Mouse (Mus musculus) hindbrain, embryonic 15.5 days (tissue): ENCODE measurements around the gene Olfr149. TPM values are rescaled to one million over a fixed set of nuclear protein-coding genes. Genes with fewer than 3 reads are reported as not detected.

ENCODE experiments used
- ATAC-seq: fragments of 200-750 bp; cut with Nextera tagmentation; 2 replicates; pipeline ENCODE4 v1.8.0; 2017; ENCODE audit warnings: low read depth, moderate number of reproducible peaks, moderate TSS enrichment; ENCODE audit not compliant: low FRiP score
- H3K27ac ChIP-seq: fragments of 300-500 bp; sonication (generic); replicated peaks from 2 replicates; pipeline ENCODE4 v1.5.1; 2015; ENCODE audit warnings: mild to moderate bottlenecking, inconsistent platforms
- H3K27me3 ChIP-seq: fragments of 300-500 bp; sonication (generic); 2 replicates; pipeline ENCODE4 v1.6.1; 2015; ENCODE audit warnings: control low read depth, inconsistent platforms
- H3K36me3 ChIP-seq: fragments of 300-500 bp; sonication (generic); 2 replicates; pipeline ENCODE4 v1.6.1; 2015; ENCODE audit warnings: control low read depth, inconsistent platforms
- H3K4me1 ChIP-seq: fragments of 300-500 bp; sonication (generic); replicated peaks from 2 replicates; pipeline ENCODE4 v1.6.1; 2015; ENCODE audit warnings: control low read depth, inconsistent platforms
- H3K4me2 ChIP-seq: fragments of 300-500 bp; sonication (generic); 2 replicates; pipeline ENCODE4 v1.6.1; 2015; ENCODE audit warnings: moderate library complexity, mild to moderate bottlenecking, inconsistent platforms
- H3K4me3 ChIP-seq: fragments of 300-500 bp; sonication (generic); 2 replicates; pipeline ENCODE4 v1.5.1; 2015; ENCODE audit warnings: mild to moderate bottlenecking, inconsistent platforms
- H3K9ac ChIP-seq: fragments of 300-500 bp; sonication (generic); 2 replicates; pipeline ENCODE4 v1.6.1; 2015; ENCODE audit warnings: inconsistent platforms
- H3K9me3 ChIP-seq: fragments of 300-500 bp; sonication (generic); 2 replicates; pipeline ENCODE4 v1.6.1; 2016; ENCODE audit warnings: control low read depth, inconsistent platforms
- WGBS: fragments of 180-500 bp; shearing (Covaris S2); methylation state at CpG from one replicate; pipeline ENCODE4 v1.1.7; 2015; 5-methylcytosine and 5-hydroxymethylcytosine counted together
- polyA plus RNA-seq: library from polyadenylated mRNA; unstranded; fragments of >200 nt; fragmentation: Nextera tagmentation; extraction: Ambion mirVana; gene quantifications from 2 replicates; pipeline ENCODE4 v1.2.1, GENCODE M21; 2015

Olfr149 gene
- polyA plus RNA-seq, 1 experiment from 2014 or later = not detected

DNA sequence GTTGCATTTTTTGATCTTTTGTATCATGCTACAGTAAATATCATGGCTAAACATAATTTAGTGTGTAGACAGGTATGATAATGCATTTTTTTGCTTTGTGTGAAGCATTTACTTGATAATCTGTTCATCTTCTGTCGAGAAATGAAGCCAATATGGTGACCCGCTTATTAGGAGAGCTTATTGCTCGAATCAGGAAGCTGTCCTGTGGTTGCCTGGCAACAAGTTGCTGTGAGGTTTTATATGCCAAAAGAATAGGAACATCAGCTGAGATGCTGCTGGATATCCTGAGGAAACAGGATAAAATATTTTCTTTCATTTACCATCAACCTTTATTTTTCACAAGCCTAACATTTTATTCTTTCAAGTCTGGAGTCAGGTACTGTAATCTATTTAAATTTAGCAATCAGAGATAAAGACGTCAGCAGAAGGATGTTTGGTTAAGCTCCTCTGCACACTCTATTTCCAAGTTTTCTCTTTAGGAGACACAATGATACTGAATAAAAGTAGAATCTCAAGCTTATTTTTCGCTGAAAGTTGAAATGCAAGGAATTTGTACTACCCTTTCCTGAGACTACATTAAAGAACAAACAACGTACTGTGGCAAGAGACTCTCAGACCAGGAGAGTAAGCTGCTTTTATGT lies 52.0 kb downstream of the Olfr149 start:
- Histone ChIP-seq H3K27ac (peak overlapping the region; percentile 38), H3K27me3 (no peaks in the 10 kb centered on the region), H3K4me2 (no peak overlapping the region), H3K4me1 (no peaks in the 10 kb centered on the region), H3K9ac (no peak overlapping the region), H3K36me3 (no peaks in the 10 kb centered on the region), H3K4me3 (no peak overlapping the region), H3K9me3 (no peaks in the 10 kb centered on the region)
- peak; percentile 56; the same call in 1 of the 2 replicates for ATAC-seq
- 59% methylated on average over 6 of the region's 6 CpGs for WGBS

Other genes starting within 250 kb of the Olfr149 start
- gene Olfr955, start 235.2 kb downstream of the Olfr149 start, polyA plus RNA-seq = not detected in 2 replicates
- gene Olfr44, start 213.1 kb downstream of the Olfr149 start, polyA plus RNA-seq = not detected in 2 replicates
- not detected in 2 replicates for gene Olfr957, start 191.3 kb downstream of the Olfr149 start, polyA plus RNA-seq
- not detected in 2 replicates for gene Olfr958, start 153.1 kb downstream of the Olfr149 start, polyA plus RNA-seq
- gene Olfr959, start 131.5 kb downstream of the Olfr149 start, polyA plus RNA-seq = not detected in 2 replicates
- gene AW551984, start 102.7 kb downstream of the Olfr149 start, polyA plus RNA-seq = 158 and 162 TPM in 2 replicates
- not detected in 2 replicates for gene Olfr148, start 96.5 kb downstream of the Olfr149 start, polyA plus RNA-seq
- gene Olfr960, start 85.7 kb downstream of the Olfr149 start, polyA plus RNA-seq = not detected in 2 replicates
- not detected in 2 replicates for gene Olfr961, start 62.0 kb downstream of the Olfr149 start, polyA plus RNA-seq
- gene Olfr963, start 39.9 kb downstream of the Olfr149 start, polyA plus RNA-seq = not detected in 2 replicates
- gene Olfr965, start 4.2 kb upstream of the Olfr149 start, polyA plus RNA-seq = not detected in 2 replicates
- not detected in 2 replicates for gene Olfr150, start 23.9 kb upstream of the Olfr149 start, polyA plus RNA-seq
- not detected in 2 replicates for gene Olfr967, start 39.1 kb upstream of the Olfr149 start, polyA plus RNA-seq
- gene Olfr968, start 76.1 kb upstream of the Olfr149 start, polyA plus RNA-seq = not detected in 2 replicates
- gene Olfr969, start 83.8 kb upstream of the Olfr149 start, polyA plus RNA-seq = not detected in 2 replicates
- not detected in 2 replicates for gene Olfr970, start 101.7 kb upstream of the Olfr149 start, polyA plus RNA-seq
- not detected in 2 replicates for gene Olfr971, start 129.8 kb upstream of the Olfr149 start, polyA plus RNA-seq
- not detected in 2 replicates for gene Olfr972, start 159.3 kb upstream of the Olfr149 start, polyA plus RNA-seq
- gene Olfr229, start 200.2 kb upstream of the Olfr149 start, polyA plus RNA-seq = not detected in 2 replicates
- gene Olfr974, start 230.4 kb upstream of the Olfr149 start, polyA plus RNA-seq = not detected in 2 replicates
- 0.05 TPM in 1 of 2 replicates, not detected in the other for gene Olfr975, start 244.9 kb upstream of the Olfr149 start, polyA plus RNA-seq